Mouse (Mus musculus): ENCODE data around the gene Alppl2. TPM values are rescaled to one million over a fixed set of nuclear protein-coding genes. Genes with fewer than 3 reads are reported as not detected.
A peak's percentile ranks its signal among the peaks of the same experiment; 100 is the strongest.

Alppl2 gene
- polyA plus RNA-seq, 1 experiment from 2014 or later: not detected

DNA sequence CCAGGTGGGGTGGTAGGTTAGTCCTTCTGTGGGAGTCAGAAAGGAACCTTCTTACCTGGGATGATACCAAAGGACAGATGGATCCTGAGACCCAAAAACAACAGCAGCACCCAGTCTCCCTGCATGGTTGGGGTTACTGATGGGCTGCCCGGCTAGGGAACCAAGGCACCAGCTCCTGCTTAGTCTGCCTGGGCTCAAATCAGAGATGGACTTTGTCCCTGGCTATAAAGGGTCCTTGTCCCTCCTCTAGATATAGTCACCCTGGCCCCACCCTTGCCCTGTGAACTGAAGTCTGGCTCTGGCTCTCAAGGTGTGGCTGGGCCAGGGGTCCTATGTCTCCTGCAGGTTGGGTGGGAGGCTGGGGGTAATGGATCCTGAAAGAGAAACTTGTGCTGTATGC is 11.7 kb upstream of the Alppl2 start, which contains the start of gene Alpi:
TSS of gene Alpi (minus strand) at position 196 of the 400 bp plus-strand sequence.
- no peak within 1 kb of the TSS for H3K4me3 ChIP-seq (ENCODE audit: low read length)
- no peaks in the 10 kb centered on the region for H3K4me1 ChIP-seq (ENCODE audit: insufficient read depth, low read length)
- no peaks in the 10 kb centered on the region; the same call in 1 of the 2 replicates for H3K27me3 ChIP-seq (ENCODE audit: insufficient read depth, low read length)
- H3K9ac ChIP-seq (replicated peaks; ENCODE audit: low read length): no peak within 1 kb of the TSS
- WGBS: 94% methylated on average over 1 of the region's 1 CpGs
- H3K4me2 ChIP-seq (replicated peaks; ENCODE audit: low read depth, low read length): no peak within 1 kb of the TSS
- H3K9me3 ChIP-seq (ENCODE audit: low read length): no peaks in the 10 kb centered on the region
- no peak within 1 kb of the TSS for H3K27ac ChIP-seq (ENCODE audit: low read length)
- ATAC-seq (ENCODE audit: low FRiP score, low TSS enrichment): no peak
- H3K36me3 ChIP-seq (ENCODE audit: insufficient read depth, low read length): no peaks in the 10 kb centered on the region

GRCm38 (mm10) chr1:87098358-87098975 is 8.7 kb upstream of the Alppl2 start:
- Histone ChIP-seq H3K4me3 (ENCODE audit: low read length) (no peak overlapping the region), H3K4me1 (ENCODE audit: insufficient read depth, low read length) (no peaks in the 10 kb centered on the region), H3K9ac (replicated peaks; ENCODE audit: low read length) (0 out of 2 replicates have a peak overlapping the region, but pooled peaks have one; percentile 29), H3K27ac (ENCODE audit: low read length) (no peak overlapping the region), H3K36me3 (ENCODE audit: insufficient read depth, low read length) (no peaks in the 10 kb centered on the region), H3K9me3 (ENCODE audit: low read length) (no peaks in the 10 kb centered on the region), H3K27me3 (ENCODE audit: insufficient read depth, low read length) (no peaks in the 10 kb centered on the region; the same call in 1 of the 2 replicates), H3K4me2 (replicated peaks; ENCODE audit: low read depth, low read length) (peak overlapping the region; percentile 35)
- 15% methylated on average over 30 of the region's 30 CpGs for WGBS
- peak; percentile 91; the same call in 1 of the 2 replicates for ATAC-seq (ENCODE audit: low FRiP score, low TSS enrichment)

DNA sequence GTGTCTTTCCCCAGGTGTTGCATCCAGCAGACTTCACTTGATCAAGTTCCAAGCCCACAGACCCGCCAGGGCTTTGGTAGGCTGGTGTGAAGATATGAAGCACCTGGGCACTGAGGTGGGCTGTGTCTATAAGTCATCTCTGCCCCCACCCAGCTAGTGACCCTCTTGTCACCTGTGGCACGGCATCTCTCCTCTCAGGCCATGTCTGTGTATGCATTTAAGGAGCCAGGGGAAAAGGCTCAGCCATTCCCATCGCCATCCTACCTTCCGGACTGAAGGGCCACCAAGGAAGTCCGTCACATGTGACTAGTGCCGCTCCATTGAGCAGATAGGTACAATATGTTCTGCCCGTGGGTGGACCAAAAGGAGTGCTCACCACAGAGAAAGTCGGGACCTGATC is 5.9 kb upstream of the Alppl2 start:
- Histone ChIP-seq H3K4me3 (ENCODE audit: low read length) (no peak overlapping the region), H3K27ac (ENCODE audit: low read length) (no peak overlapping the region), H3K27me3 (ENCODE audit: insufficient read depth, low read length) (no peaks in the 10 kb centered on the region; the same call in 1 of the 2 replicates), H3K4me1 (ENCODE audit: insufficient read depth, low read length) (no peaks in the 10 kb centered on the region), H3K4me2 (replicated peaks; ENCODE audit: low read depth, low read length) (no peak overlapping the region), H3K36me3 (ENCODE audit: insufficient read depth, low read length) (no peaks in the 10 kb centered on the region), H3K9me3 (ENCODE audit: low read length) (no peaks in the 10 kb centered on the region), H3K9ac (replicated peaks; ENCODE audit: low read length) (no peak overlapping the region)
- WGBS: 73% methylated on average over 8 of the region's 8 CpGs
- no peak for ATAC-seq (ENCODE audit: low FRiP score, low TSS enrichment)

- no peaks in the 10 kb centered on the region for H3K27me3 ChIP-seq (ENCODE audit: insufficient read depth, low read length)
- 94% methylated on average over 11 of the region's 11 CpGs for WGBS
Measured at GRCm38 (mm10) chr1:87089251-87089650, 477 bp downstream of the Alppl2 start.

DNA sequence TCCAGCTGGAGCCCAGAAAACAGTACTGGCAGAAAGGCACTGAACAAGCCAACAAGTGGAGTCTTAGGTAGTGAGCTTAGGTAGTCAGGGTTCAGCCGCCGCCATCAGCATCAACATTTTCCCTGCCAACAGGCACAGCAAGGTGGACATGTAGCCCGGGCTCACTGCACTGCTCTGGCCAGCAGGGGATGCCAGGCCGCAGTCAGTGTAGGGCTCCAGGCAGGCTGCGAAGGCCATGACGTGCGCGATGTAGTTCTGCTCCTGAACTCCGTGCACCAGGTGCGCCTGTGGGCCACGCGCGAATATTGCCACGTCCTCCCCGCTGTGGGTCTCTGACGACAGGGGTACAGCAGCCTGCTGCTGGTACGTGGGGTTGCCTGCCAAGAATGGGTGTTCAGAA is 2.8 kb downstream of the Alppl2 start:
- Histone ChIP-seq H3K4me3 (ENCODE audit: low read length) (no peak overlapping the region), H3K27ac (ENCODE audit: low read length) (no peak overlapping the region), H3K9me3 (ENCODE audit: low read length) (no peaks in the 10 kb centered on the region; the same call in 1 of the 2 replicates), H3K4me2 (replicated peaks; ENCODE audit: low read depth, low read length) (no peak overlapping the region), H3K4me1 (ENCODE audit: insufficient read depth, low read length) (no peaks in the 10 kb centered on the region), H3K36me3 (ENCODE audit: insufficient read depth, low read length) (no peaks in the 10 kb centered on the region), H3K27me3 (ENCODE audit: insufficient read depth, low read length) (no peaks in the 10 kb centered on the region), H3K9ac (replicated peaks; ENCODE audit: low read length) (no peak overlapping the region)
- ATAC-seq (ENCODE audit: low FRiP score, low TSS enrichment): no peak
- WGBS: 68% methylated on average over 17 of the region's 17 CpGs

More at GRCm38 (mm10) chr1:87089251-87089650, 477 bp downstream of the Alppl2 start:
- Histone ChIP-seq H3K9me3 (ENCODE audit: low read length) (no peaks in the 10 kb centered on the region; the same call in 1 of the 2 replicates), H3K4me2 (replicated peaks; ENCODE audit: low read depth, low read length) (no peak overlapping the region), H3K4me3 (ENCODE audit: low read length) (no peak overlapping the region), H3K9ac (replicated peaks; ENCODE audit: low read length) (no peak overlapping the region), H3K27ac (ENCODE audit: low read length) (no peak overlapping the region), H3K4me1 (ENCODE audit: insufficient read depth, low read length) (no peaks in the 10 kb centered on the region), H3K36me3 (ENCODE audit: insufficient read depth, low read length) (no peaks in the 10 kb centered on the region)
- ATAC-seq (ENCODE audit: low FRiP score, low TSS enrichment): no peak

DNA sequence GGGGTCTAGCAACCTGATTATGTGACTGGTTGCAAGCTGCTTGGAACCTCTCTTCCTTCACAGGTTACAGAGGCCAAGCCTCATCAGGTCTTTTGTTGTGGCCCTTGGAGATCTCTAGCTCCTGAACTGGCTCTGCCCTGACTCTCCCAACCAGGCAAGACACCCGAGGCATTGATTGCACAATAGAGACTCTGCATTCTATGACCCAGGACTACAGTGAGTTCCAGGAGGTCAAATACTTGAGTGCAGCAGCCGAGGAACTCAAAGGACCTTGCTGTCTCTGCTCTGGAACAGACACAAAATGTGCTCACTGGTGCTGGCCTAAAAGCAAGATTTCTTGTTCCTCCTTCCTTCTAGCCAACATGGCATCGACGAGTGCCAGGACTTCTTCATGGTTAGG is 3.5 kb downstream of the Alppl2 start:
- H3K9ac ChIP-seq (replicated peaks; ENCODE audit: low read length): no peak overlapping the region
- H3K27ac ChIP-seq (ENCODE audit: low read length): no peak overlapping the region
- H3K9me3 ChIP-seq (ENCODE audit: low read length): no peaks in the 10 kb centered on the region; the same call in 1 of the 2 replicates
- H3K4me3 ChIP-seq (ENCODE audit: low read length): no peak overlapping the region
- H3K27me3 ChIP-seq (ENCODE audit: insufficient read depth, low read length): no peaks in the 10 kb centered on the region
- 56% methylated on average over 4 of the region's 4 CpGs for WGBS
- no peak overlapping the region for H3K4me2 ChIP-seq (replicated peaks; ENCODE audit: low read depth, low read length)
- no peak for ATAC-seq (ENCODE audit: low FRiP score, low TSS enrichment)
- H3K4me1 ChIP-seq (ENCODE audit: insufficient read depth, low read length): no peaks in the 10 kb centered on the region
- H3K36me3 ChIP-seq (ENCODE audit: insufficient read depth, low read length): no peaks in the 10 kb centered on the region

GRCm38 (mm10) chr1:87073776-87074175 is 16.0 kb downstream of the Alppl2 start:
- Histone ChIP-seq H3K4me1 (ENCODE audit: insufficient read depth, low read length) (no peaks in the 10 kb centered on the region), H3K4me3 (ENCODE audit: low read length) (no peak overlapping the region), H3K27ac (ENCODE audit: low read length) (no peak overlapping the region), H3K9ac (replicated peaks; ENCODE audit: low read length) (no peak overlapping the region), H3K36me3 (ENCODE audit: insufficient read depth, low read length) (no peaks in the 10 kb centered on the region), H3K4me2 (replicated peaks; ENCODE audit: low read depth, low read length) (no peak overlapping the region), H3K27me3 (ENCODE audit: insufficient read depth, low read length) (no peaks in the 10 kb centered on the region), H3K9me3 (ENCODE audit: low read length) (no peaks in the 10 kb centered on the region)
- ATAC-seq (ENCODE audit: low FRiP score, low TSS enrichment): no peak
- 81% methylated on average over 8 of the region's 8 CpGs for WGBS

- no peaks in the 10 kb centered on the region for H3K4me1 ChIP-seq (ENCODE audit: insufficient read depth, low read length)
- no peak overlapping the region for H3K9ac ChIP-seq (replicated peaks; ENCODE audit: low read length)
- no peaks in the 10 kb centered on the region for H3K36me3 ChIP-seq (ENCODE audit: insufficient read depth, low read length)
- H3K4me3 ChIP-seq (ENCODE audit: low read length): no peak overlapping the region
- WGBS: 60% methylated on average over 16 of the region's 16 CpGs
- H3K4me2 ChIP-seq (replicated peaks; ENCODE audit: low read depth, low read length): no peak overlapping the region
- H3K27ac ChIP-seq (ENCODE audit: low read length): no peak overlapping the region
- no peaks in the 10 kb centered on the region for H3K9me3 ChIP-seq (ENCODE audit: low read length)
- ATAC-seq (ENCODE audit: low FRiP score, low TSS enrichment): no peak; the same call in 1 of the 2 replicates
- H3K27me3 ChIP-seq (ENCODE audit: insufficient read depth, low read length): no peaks in the 10 kb centered on the region
Measured at GRCm38 (mm10) chr1:87070720-87071119, 19.0 kb downstream of the Alppl2 start.

DNA sequence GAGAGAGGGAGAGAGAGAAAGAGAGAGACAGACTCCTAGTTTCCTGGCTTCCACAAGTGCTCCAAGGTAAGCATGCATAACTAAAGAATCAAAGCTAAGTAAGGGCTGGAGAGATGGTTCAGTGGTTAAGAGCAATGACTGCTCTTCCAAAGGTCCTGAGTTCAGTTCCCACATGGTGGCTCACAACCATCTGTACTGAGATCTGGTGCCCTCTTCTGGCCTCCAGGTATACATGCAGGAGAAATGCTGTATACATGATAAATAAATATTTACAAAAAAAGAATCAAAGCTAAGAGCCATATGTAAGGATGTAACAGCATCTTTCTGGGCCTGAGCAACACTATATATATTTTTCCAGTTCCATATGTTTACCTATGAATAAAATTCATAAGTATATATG is 28.8 kb downstream of the Alppl2 start:
- Histone ChIP-seq H3K9ac (replicated peaks; ENCODE audit: low read length) (no peak overlapping the region), H3K4me1 (ENCODE audit: insufficient read depth, low read length) (0 out of 2 replicates have a peak, but pooled peaks cover 3% of the 10 kb centered on the region), H3K27me3 (ENCODE audit: insufficient read depth, low read length) (no peaks in the 10 kb centered on the region), H3K36me3 (ENCODE audit: insufficient read depth, low read length) (no peaks in the 10 kb centered on the region), H3K27ac (ENCODE audit: low read length) (no peak overlapping the region), H3K4me3 (ENCODE audit: low read length) (no peak overlapping the region), H3K4me2 (replicated peaks; ENCODE audit: low read depth, low read length) (no peak overlapping the region), H3K9me3 (ENCODE audit: low read length) (no peaks in the 10 kb centered on the region)
- ATAC-seq (ENCODE audit: low FRiP score, low TSS enrichment): no peak

DNA sequence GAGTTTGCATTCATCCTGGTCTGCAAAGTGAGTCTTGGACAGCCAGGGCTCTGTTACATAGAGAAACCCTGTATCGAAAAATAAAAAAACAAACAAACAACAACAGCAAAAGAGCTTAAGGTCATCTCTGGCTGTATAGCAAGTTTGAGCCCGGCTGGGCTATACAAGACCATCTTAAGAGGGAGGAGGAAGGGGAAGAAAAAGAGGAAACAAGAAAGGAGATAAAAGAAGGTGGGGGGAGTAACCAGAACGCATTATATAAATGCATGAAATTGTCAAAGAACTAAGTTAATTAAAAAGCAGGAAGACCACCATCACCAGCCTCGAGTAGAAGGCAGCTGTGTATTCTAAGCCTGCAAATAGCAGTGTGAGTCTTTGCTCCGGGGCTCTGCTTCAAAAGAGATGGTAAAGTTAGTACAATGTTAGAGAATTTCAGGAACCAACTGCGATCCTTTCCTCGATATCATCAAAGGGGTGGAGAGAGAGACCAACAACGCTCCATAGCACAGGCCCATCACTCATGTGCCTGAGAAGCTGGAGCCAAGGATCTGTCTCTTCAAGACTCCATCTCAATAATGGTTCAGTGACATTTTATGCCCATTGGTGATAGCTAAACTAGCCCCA is 30.6 kb downstream of the Alppl2 start:
- H3K36me3 ChIP-seq (ENCODE audit: insufficient read depth, low read length): no peaks in the 10 kb centered on the region
- 80% methylated on average over 8 of the region's 8 CpGs for WGBS
- no peaks in the 10 kb centered on the region for H3K9me3 ChIP-seq (ENCODE audit: low read length)

More for the DNA sequence above, 30.6 kb downstream of the Alppl2 start:
- H3K4me3 ChIP-seq (ENCODE audit: low read length): no peak overlapping the region
- H3K4me2 ChIP-seq (replicated peaks; ENCODE audit: low read depth, low read length): no peak overlapping the region
- H3K27ac ChIP-seq (ENCODE audit: low read length): no peak overlapping the region
- ATAC-seq (ENCODE audit: low FRiP score, low TSS enrichment): no peak
- H3K27me3 ChIP-seq (ENCODE audit: insufficient read depth, low read length): no peaks in the 10 kb centered on the region
- no peak overlapping the region for H3K9ac ChIP-seq (replicated peaks; ENCODE audit: low read length)
- no peaks in the 10 kb centered on the region for H3K4me1 ChIP-seq (ENCODE audit: insufficient read depth, low read length)

Measured in kidney, embryonic 16.5 days (tissue).